Mouse (Mus musculus) kidney, adult 2 months (tissue): Measurements from ENCODE around the gene Maea.

Experiments
- CTCF ChIP-seq: fragments of 200-500 bp; conservative IDR thresholded peaks from 2 replicates; pipeline ENCODE4 v1.5.1; 2011; ENCODE audit warnings: low read depth, mild to moderate bottlenecking, control low read depth, low read length, moderate library complexity, mixed read lengths; ENCODE audit not compliant: insufficient read depth, insufficient read length
- POLR2A ChIP-seq: fragments of 200-500 bp; IDR thresholded peaks from one replicate; pipeline ENCODE4 v1.6.1; 2011; ENCODE audit warnings: low read depth, low read length, control low read depth

- TF ChIP-seq CTCF = no peak
- no peak for TF ChIP-seq POLR2A
These were observed 28.0 kb downstream of the Maea start for GRCm38 (mm10) chr5:33363263-33363662.
